Mouse (Mus musculus) pancreas, adult 10 weeks (tissue): Measurements from ENCODE around the gene Cdk5rap3. TPM values are rescaled to one million over a fixed set of nuclear protein-coding genes. Genes with fewer than 3 reads are reported as not detected.

Experiments used
- polyA plus RNA-seq: library from polyadenylated mRNA; stranded (reverse); fragments of 350-450 nt; fragmentation: Illumina TruSeq; extraction: RNeasy Lipid Tissue Mini Kit (QIAGEN cat#74804); gene quantifications from one replicate; pipeline ENCODE4 v1.2.3, GENCODE M21; 2015; ENCODE audit warnings: low read depth, low replicate concordance; ENCODE audit not compliant: insufficient read depth

Cdk5rap3 gene
- 40.0 TPM for polyA plus RNA-seq

GRCm38 (mm10) chr11:96916044-96916884 is at the start of gene Cdk5rap3:
Gene Cdk5rap3 (minus strand): TSS chr11:96916496.

DNA sequence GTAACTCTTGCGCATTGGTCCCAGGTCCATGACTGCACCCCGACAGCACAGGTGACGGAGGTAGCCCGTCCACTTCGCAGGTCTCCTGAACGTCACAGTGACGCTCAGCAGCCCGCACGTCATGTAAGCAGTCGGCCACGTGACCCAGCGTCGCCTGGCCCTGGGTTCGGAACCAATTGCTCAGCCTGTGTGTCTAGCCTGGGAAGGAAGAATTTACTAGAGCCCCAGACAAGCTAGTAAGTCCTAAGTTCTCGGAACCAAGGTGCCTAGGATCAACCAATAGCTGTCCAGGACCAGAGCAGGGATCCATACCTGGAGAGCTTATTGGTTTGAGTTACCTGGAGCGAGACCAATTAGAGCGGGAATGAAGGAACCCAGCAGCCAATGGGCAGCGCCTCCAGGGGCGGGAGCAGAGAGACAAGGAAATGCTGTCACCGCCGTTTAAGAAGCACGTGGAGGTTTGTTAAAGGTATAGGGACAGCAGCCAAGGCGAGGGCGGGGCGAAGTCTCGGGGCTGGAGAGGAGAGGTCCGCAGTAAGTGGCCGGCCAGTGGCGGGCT is 27.5 kb upstream of the Cdk5rap3 start, which contains the start of gene Pnpo:
TSS of gene Pnpo (minus strand) at position 241 of the 559 bp plus-strand sequence.

GRCm38 (mm10) chr11:96928088-96928487 is 11.8 kb upstream of the Cdk5rap3 start, which contains the start of gene Prr15l:
Gene Prr15l (plus strand): TSS chr11:96928104.

Other genes with a start within 250 kb of the Cdk5rap3 start
- gene Snx11, start 138.9 kb downstream of the Cdk5rap3 start, polyA plus RNA-seq = 7.6 TPM
- 10.8 TPM for gene Cbx1, start 127.4 kb downstream of the Cdk5rap3 start, polyA plus RNA-seq
- 32.6 TPM for gene Nfe2l1, start 86.5 kb downstream of the Cdk5rap3 start, polyA plus RNA-seq
- gene Copz2, start 66.6 kb downstream of the Cdk5rap3 start, polyA plus RNA-seq = 123 TPM
- 36.3 TPM for gene Prr15l, start 11.6 kb upstream of the Cdk5rap3 start, polyA plus RNA-seq
- gene Pnpo, start 27.5 kb upstream of the Cdk5rap3 start, polyA plus RNA-seq = 8.0 TPM
- 3.1 TPM for gene Sp2, start 66.5 kb upstream of the Cdk5rap3 start, polyA plus RNA-seq
- gene Sp6, start 96.9 kb upstream of the Cdk5rap3 start, polyA plus RNA-seq = 0.30 TPM
- 4.0 TPM for gene Scrn2, start 113.4 kb upstream of the Cdk5rap3 start, polyA plus RNA-seq
- not detected for gene Lrrc46, start 124.9 kb upstream of the Cdk5rap3 start, polyA plus RNA-seq
- 12.3 TPM for gene Mrpl10, start 125.1 kb upstream of the Cdk5rap3 start, polyA plus RNA-seq
- 3.8 TPM for gene Osbpl7, start 134.1 kb upstream of the Cdk5rap3 start, polyA plus RNA-seq
- not detected for gene Tbx21, start 198.8 kb upstream of the Cdk5rap3 start, polyA plus RNA-seq
- 5.3 TPM for gene Tbkbp1, start 235.0 kb upstream of the Cdk5rap3 start, polyA plus RNA-seq